Mouse (Mus musculus): Measurements from ENCODE around the gene 3110009E18Rik.

The 3110009E18Rik gene

DNA sequence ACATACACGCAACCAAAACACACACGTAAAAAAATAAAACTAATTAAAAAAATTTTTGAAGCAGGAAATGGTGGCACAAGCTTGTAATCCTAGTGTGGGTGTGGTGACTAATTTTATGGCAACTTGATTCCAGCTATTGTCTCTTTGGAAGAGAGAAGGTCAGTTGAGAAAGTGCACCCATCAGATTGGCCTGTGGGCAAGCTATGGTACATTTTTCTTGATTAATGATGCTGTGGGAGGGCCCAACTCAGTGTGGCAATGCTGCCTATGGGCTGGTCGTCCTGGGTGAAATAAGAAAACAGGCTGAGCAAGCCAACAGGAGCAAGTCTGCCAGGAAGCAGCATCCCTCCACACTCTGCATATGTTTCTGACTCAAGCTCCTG lies 19.8 kb upstream of the 3110009E18Rik start:
- DNase-seq (ENCODE audit: low spot score in 2 of 2): no peak

DNA sequence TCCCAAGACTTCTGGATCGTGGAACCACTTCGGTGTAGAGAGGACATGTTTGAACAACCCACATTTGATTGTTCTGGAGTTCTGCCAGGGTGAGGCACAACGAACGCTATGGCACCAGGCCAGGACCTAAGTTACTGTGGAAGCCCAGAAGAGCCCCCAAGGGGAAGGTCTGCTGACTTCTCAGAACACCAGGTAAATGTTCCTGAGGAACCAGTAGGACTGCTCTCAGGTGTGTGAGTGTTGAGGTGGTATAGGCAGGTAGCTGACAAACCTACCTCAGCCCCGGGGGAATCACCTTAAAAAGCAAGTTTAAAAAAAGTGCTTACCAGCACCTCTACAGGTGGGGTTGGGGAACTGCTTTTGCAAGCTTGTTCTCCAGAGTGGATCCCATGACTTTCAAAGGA lies 15.4 kb upstream of the 3110009E18Rik start:
- no peak for DNase-seq (ENCODE audit: low spot score in 2 of 2)

DNA sequence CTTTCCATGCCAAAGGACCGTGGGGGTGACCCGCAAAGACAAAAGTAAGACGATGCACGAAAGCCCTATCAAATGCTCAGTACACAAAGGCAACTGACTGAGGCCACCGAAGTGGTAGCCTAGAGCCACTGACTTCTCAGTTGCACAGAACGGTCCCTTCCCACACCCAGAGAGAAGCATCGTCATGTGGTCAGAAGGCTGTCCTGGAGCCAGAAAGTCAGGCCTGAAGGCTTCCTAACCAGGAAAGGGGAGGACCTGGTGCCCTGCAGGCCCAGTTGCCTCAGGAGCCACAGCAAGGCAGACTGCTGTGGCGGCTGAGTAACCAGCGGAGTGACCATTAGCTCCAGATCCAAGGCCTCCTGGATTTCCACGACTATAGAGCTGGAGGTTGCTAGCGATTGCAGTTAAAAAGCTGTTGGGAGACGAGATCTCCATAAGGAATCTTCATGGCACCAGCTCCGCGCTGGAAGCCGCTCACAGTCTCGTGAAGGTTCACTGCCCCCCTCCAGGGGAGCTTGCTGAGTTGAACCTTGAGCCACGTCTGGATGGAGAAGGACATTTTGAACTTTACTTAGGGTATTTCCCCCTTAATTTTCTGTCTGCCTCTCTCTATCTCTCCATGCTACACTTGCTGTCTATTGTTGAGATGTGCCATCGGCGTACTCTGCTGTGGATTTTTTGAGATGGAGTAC lies 11.1 kb upstream of the 3110009E18Rik start:
- no peak for DNase-seq (ENCODE audit: low spot score in 2 of 2)

DNA sequence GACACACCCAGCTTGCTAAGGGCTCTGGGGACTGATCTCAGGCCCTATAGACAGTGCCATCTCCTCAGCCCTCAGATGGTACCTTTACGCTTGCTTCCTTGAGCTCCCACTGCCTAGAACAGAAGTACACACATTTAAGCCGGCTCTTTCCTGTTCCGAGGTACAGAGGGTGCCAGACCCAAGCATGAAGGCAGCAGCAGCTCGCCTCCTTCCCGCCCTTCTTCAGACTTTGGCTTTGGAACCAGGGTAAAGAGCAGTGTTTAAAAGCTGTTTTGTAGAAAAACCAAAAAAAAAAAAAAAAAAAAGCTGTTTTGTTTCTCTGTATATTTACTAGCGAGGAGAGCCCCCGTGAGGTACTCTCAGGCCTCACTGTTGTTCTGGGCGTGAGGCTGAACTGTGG lies 9.2 kb upstream of the 3110009E18Rik start:
- no peak for DNase-seq (ENCODE audit: low spot score in 2 of 2)

DNA sequence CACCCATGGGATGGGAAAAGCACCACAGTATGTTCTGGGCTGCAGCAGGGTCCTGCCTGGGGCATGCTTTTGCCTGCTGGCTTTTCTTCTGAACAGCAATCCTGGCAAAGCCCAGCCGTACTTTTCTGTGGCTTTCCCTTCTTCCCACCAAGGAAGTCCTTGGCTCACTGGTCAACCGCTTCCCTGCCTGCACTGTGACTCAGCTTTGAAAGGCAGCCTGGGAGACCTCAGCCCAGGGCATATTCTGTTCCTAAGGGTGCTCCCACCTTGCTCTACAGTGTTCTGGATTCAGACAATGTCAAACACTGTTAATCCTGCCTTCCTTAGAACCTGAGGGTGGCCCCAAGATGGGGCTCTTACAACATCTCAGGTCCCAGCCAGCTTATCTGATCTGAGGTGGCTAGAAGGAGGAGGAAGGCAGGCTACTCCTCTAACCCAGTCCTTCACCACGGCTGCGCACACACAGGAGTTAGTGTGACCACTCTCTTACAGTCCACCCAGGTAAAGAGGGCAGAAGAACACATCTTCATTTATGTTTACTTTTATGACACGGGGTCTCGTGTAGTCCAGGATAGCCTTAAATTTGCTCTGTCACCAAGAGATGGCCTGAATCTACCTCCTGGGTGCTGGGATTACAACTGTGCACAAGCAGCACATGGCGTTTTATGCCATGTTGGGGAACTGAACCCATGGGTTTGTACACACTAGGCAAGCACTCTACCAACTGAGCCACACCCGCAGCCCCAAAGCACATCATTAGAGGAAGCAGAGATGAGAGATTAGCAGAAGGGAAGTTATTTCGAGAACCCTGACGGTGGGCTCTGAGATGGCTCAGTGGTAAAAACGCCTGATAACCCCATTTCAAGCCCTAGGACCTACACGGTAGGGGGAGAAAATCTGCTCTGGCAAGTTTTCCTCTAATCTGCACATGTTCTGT lies 8.5 kb upstream of the 3110009E18Rik start:
- DNase-seq (ENCODE audit: low spot score in 2 of 2): no peak

DNA sequence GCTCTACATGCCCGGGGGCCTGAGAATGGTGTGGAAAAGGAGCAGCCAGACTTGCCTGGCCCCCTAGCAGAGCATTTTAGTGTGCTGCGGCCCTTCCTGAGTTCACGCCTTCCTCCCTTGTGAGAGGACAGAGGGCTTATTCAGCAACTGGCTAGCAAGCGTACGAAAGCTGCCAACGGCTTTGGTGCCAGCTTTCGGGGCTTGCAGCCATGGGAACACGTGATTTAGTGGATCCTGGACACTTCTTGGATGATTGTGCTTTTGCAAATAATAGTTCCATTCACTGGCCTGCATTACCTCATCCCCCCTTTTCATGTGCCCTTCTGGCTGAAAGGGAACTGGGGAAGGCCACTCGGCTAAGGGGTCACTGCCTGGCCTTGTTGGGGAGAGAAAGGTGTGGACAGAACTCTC lies 5.3 kb upstream of the 3110009E18Rik start:
- DNase-seq (ENCODE audit: low spot score in 2 of 2): no peak

DNA sequence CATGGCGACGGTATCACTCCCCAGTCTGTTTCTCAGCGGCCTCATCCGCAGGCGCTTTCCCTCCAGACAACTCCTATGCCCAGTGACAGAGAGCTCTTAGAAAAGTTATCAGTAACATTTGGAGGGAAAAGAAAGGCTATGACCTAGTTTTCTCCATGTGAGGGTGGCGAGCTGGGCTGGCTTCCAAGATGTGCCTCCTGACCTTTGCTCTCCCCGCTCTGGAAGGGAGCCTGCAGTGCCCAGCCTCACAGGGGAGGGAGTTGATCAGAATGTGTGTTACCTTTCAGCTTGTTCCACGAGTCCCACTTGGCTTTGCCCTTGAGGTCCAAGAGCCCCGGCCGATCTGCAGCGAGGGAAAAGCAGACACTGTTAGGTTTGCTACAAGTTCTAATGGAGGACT lies 4.9 kb upstream of the 3110009E18Rik start:
- no peak for DNase-seq (ENCODE audit: low spot score in 2 of 2)

DNA sequence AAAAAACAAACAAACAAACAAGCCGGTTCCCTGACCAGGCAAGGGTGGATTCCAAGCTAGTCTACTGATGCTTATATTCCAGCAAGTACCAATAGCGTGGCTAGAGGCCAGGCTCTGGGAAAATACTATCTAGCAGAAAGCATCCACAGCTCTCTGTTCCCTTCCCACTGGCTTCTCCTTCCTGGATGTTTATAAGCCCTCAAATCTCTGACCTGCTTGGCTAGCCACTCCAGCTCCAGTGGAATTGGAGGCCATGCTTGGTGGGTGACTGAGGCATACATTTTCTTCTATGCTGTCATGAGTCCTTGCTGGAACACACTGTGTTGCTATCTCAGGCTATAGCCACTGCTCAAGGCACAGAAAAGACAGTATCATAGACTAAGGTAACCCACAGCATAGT lies 2.1 kb upstream of the 3110009E18Rik start:
- no peak for DNase-seq (ENCODE audit: low spot score in 2 of 2)

DNA sequence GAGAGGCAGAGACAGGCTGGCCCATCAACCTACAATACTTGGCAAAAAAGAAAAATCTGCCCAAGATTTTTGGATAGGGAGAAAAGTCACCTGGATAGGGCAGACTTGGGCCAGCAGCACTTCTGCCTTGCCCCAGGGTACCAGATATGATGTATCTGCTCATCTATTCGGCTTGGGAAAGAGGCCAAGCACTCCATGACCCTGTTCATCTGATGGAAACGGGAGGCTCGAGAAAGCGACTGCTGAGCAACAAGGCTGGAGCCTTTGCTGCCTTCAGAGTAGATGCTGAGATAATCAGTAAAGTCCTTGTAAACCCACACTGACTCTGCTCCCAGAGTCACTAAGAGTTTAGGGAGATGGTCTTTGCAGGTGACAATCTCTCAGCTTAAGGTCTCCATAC lies 1.6 kb upstream of the 3110009E18Rik start:
- DNase-seq (ENCODE audit: low spot score in 2 of 2): no peak

DNA sequence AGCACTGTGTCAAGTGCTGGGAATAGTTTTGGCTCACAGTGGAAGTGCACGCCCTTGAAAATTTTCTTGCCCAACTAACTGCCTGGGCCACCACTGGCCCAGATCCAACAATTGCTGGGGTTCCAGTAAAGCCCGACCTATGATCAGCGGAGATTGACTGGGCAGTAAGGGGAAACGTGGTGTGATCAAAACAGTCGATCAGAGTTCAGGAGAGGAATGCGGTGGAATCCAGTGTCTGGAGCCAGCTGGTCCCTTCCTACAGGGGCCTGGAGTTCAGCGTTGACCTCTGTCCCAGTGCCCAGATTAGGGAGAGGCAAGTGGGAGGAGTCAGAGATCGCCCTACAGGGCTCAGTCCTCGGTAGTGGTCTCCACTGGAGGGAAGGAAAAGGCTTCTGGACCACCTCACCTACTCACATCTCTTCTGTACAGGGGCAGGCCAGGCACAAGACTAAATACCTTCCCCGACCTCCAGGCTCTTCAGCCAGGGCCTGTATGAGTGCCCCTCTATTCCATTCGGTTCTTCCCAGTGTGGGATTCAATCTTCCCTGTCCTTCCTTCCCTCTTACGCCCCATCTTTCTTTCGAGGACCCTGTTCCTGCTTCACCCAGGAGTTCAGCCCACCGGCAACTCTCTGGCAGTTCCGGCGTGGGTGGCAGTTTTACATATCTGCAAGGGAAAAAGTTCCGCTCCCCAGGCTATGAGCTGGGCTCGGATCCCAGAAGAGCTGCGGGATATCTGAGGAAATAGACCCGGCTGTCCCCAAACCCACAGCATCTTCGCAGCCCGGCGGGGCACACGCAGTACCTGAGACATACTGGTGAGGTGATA lies 632 bp upstream of the 3110009E18Rik start:
- no peak for DNase-seq (ENCODE audit: low spot score in 2 of 2)

DNA sequence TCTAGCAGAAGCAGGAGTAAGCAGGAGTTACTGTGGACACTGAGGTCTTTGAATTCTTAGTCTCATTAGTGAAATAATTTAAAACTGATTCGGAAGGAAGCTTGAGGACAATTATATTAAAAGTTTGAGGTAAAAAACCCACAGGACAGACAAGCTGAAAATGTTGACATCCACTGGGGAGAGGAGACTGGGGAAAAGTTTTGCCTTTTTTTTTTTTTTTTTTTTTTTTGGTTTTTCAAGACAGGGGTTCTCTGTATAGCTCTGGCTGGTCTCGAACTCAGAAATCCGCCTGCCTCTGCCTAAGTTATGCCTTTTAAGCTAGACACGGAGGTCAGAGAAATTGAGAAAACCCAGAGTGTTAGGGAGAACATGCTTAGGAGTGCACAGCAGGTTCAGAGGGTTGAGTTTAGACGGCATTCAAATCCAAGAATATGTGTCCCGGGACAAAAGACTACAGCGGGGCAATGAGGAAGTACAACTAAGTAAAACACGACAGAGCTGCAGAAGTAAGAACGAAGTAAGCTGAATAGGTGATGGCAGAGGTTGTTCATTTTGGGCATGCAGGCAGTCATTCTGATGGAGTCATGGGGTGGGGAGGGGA lies 1.0 kb downstream of the 3110009E18Rik start:
- DNase-seq (ENCODE audit: low spot score in 2 of 2): no peak

DNA sequence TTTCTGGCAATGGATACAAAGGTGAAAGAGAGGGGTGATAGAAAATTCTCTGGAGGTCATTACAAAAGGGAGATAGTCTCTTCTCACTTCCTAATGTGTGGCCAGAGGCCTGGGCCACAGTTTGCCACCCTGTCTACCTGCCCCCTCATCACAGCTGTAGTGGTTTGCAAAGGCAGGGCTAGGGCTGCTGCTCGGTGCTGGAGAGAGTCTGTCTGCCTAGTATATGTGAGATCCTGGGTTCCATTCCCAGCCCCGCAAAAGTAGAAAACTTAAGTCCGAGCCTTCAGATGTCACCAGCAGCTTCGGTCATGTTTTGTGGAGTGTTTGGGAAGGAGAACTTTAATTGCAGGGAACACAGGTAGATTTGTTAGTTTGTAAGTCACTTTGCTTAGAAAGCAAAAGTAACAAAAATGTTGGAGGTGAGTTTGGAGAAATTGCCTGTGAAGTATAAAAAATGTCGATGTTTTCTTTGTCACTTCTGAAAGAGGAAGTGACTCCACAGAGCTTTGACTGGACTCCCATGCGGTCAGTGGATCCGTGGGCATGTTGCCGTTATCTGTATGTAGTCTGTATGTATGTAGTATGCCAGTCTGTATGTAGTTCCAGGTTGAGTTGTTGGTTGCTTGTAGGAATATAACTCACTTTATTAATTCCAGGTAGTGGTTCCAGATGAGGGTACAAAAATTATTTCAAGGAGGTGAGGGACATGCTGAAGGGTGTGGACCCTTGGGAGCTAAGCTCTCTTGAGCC lies 1.8 kb downstream of the 3110009E18Rik start:
- no peak for DNase-seq (ENCODE audit: low spot score in 2 of 2)

DNA sequence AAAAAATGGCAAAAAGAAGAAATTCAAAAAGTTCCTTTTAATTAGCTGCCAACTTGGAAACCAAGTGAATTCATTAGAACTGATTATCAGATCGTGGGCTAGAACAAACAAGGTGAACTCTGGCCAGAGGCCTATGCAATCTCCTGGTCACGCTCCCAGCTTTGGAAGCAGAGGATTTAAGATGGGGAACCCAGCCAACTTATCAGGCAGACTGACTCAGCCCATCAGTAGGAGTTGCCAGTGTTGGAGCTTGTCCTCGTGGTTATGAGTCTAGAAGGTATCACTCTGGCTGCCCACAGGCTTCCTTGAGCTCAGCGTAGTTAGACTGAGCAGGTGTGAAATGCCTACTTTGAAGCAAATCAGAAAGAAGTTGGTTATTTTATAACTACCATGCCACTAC lies 3.9 kb downstream of the 3110009E18Rik start:
- no peak for DNase-seq (ENCODE audit: low spot score in 2 of 2)

DNA sequence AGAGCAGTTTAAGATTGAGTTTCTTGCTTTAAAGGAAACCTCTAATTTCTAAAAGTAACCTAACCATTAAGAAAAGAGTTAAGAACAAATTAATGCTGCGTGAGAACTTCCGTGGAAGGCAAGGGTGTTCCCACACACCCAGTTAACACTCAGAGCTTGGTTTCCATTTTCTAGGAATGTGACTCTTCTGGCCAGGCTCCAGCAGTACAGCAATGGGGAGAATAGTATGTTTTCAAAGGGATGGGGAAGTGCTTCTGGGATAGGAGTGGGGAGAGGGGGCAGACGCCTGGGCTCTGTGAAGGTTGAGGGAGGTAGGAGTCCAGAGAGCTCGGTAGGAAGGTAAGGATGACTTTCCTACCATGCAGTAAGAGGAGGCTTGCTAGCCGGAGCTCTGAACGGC lies 4.5 kb downstream of the 3110009E18Rik start:
- DNase-seq (ENCODE audit: low spot score in 2 of 2): no peak

DNA sequence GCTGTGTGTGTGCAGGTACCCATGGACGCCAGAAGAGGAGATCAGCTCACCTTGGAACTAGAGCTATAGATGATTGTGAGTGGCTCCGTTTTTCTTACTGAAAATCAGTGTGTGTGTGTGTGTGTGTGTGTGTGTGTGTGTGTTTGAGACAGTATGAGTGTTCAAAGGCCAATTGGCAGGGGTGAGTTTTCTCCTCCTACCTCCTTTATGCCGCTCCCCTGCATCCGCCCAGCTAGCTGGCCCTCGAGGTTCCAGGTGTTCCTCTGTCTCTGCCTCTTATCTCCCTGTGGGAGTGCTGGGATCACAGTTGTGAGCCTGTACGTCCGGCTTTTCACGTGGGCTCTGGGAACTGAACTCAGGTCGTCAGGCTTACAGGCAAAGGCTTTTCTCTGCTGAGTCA lies 5.3 kb downstream of the 3110009E18Rik start:
- no peak for DNase-seq (ENCODE audit: low spot score in 2 of 2)

DNA sequence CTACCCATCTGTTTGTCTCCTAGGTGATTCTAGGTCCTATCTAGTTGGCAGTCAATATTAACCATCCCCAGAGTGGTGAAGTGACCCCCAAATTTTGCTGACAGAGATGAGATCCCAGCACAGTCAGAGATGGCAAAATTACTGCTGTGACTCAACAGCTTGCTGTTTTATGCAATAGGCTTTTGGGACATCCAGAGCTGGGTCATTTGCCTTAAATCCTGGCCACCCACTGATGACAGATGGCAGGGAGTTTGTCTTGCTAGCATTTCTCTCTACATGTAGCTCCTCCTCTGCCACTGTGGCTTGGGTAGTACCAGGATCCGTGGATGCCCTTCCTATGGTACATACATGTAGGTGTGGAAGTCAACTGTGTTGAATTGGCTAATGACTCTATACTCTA lies 11.4 kb downstream of the 3110009E18Rik start:
- no peak for DNase-seq (ENCODE audit: low spot score in 2 of 2)

DNA sequence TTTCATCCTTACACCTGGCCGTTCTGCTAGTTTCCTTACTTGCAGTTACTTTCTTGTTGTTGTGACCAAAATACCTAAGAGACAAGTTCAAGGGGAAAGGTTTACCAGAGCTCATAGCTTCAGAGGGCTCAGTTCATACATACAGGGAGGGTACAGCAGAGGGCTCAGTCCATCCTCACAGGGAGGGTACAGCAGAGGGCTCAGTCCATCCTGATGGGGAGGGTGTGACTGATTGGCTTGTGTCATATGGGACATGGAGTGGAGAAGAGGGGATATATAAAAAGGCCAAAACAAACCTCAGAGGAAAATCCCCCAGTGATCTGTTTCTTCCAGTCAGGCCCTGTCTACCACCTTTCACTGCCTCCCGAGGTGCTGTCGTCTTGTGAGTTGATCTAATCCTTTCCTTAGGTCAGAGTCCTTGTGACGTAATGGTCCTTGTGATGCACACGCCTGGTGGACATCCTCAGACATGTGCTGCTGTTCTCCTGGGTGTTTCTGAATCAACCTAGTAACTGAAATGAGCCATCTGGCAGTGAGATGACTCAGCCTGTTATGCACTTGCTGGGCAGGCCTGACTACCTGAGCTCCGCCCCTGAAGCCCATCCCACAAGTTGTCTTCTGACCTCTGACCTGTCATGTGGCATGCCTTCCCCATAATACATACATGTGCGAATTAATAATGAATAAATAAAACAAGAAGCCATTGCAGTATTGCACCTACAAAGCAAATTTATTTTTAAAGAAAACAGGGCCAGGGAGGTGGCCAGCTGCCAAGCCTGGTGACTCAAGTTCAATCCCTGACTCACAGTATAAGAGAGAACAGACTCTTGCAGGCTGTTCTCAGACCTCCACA lies 15.2 kb downstream of the 3110009E18Rik start:
- DNase-seq (ENCODE audit: low spot score in 2 of 2): no peak

DNA sequence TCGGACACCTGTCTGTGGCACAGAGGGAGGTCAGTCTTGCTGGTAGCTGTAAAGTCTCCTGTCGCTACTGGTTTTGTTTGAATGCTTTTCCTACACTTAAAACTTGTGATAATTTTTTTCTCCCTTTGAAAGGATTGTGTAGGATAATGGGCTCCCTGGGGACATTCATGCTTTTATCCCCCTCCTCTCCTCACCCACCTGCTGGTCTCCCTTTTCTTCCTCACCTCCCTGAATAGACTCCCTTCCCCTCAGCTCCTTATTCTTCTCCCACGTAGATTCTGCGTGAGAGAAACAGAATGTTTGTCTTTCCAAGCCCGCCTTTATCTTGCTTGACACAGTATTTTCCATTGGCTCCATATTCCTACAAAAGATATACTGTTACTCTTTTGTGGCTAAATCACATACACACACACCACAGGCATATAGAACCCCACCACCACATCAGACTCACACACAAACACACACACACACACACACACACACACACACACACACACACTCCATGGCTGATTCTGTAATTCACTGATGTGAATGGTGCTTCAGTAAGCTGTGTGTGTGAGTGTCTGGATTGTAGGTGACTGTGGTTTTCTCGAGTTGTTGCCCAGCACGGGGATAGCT lies 18.0 kb downstream of the 3110009E18Rik start:
- no peak for DNase-seq (ENCODE audit: low spot score in 2 of 2)

DNA sequence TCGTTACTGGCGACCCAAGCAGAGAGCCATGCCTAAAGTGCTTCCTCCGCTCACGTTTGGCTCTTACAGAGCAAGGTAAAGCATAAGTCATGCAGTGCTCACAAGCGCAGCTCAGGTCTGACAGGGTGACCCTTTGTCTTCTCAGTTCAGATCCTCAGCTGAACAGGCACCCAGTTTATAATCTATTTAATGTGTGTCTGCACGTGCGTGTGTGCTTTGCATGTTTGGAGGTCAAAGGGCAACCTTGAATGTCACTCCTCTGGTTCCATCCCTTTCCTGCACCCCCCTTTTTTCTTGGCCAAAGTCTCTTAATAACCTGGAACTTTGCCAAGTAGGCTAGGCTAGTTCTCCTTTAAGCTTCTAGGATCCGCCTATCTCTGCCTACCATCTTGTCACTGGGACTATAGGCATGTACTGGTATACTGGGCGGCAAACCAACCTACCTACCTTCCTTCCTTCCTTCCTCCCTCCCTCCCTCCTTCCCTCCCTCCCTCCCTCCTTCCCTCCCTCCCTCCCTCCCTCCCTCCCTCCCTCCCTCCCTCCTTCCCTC lies 19.2 kb downstream of the 3110009E18Rik start:
- no peak for DNase-seq (ENCODE audit: low spot score in 2 of 2)
